Mouse (Mus musculus): ENCODE measurements around the gene Cyp2a12. TPM values are rescaled to one million over a fixed set of nuclear protein-coding genes. Genes with fewer than 3 reads are reported as not detected.
"Not testable (repeated sequence)": the region's sequence is repeated elsewhere in the genome, so short reads cannot be mapped to it uniquely, and the experiment has no call there.

The Cyp2a12 gene
- not detected in 2 replicates for polyA plus RNA-seq (2016; fragmentation: Nextera tagmentation; extraction: Ambion mirVana)

DNA sequence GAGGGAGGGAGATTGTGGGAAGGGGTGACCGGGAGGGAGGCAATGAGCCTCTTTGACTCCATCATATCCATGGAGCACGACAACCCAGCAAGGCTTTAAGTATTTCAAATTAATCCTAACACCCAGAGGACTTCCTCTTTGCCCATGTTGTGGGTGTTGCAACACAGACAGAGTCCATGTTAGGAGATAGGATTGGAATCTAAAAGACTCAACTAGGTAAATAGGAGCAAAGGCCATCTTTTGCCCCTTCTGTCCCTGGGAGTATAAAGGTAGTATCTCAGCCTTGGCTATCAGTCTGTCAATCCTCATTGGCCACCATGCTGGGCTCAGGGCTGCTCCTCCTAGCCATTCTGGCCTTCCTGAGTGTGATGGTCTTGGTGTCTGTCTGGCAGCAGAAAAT is at the start of gene Cyp2a12:
Cyp2a12 (plus strand) TSS at position 293 of the 400 bp plus-strand sequence.
- Histone ChIP-seq H3K4me2 (replicated peaks) (no peak within 1 kb of the TSS), H3K4me3 (no peak within 1 kb of the TSS), H3K9me3 (0 out of 2 replicates have a peak, but pooled peaks cover 14% of the 10 kb centered on the region), H3K27me3 (replicated peaks) (no peaks in the 10 kb centered on the region), H3K9ac (no peak within 1 kb of the TSS), H3K4me1 (no peaks in the 10 kb centered on the region), H3K27ac (no peak within 1 kb of the TSS), H3K36me3 (no peaks in the 10 kb centered on the region)
- 88% methylated on average over 2 of the region's 2 CpGs for WGBS
- ATAC-seq (ENCODE audit: low FRiP score, low read depth) = no peak

DNA sequence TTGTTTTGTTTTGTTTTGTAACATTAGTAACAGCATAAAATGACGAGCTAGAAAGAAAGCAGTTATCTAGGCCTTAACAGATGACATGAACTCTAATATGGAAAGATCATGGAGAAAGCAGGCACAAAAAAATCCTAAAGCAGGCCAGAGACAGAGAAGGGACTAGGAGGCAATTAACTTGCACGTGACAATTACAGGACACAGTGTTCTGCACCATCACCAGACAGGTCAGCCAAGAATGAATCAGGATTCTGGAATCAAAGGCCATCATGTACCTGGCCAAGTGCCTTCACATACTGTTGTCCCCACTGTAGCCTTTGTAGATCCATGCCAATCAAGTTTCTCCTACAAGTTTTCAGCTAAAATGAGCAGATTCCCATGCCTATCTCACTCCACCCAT is 47.4 kb upstream of the Cyp2a12 start:
- H3K4me2 ChIP-seq (replicated peaks); H3K36me3 ChIP-seq; H3K9ac ChIP-seq; H3K4me3 ChIP-seq; H3K27me3 ChIP-seq (replicated peaks); H3K27ac ChIP-seq; H3K4me1 ChIP-seq; H3K9me3 ChIP-seq; ATAC-seq (ENCODE audit: low FRiP score, low read depth): not testable (repeated sequence)
- 80% methylated on average over 2 of the region's 2 CpGs for WGBS

DNA sequence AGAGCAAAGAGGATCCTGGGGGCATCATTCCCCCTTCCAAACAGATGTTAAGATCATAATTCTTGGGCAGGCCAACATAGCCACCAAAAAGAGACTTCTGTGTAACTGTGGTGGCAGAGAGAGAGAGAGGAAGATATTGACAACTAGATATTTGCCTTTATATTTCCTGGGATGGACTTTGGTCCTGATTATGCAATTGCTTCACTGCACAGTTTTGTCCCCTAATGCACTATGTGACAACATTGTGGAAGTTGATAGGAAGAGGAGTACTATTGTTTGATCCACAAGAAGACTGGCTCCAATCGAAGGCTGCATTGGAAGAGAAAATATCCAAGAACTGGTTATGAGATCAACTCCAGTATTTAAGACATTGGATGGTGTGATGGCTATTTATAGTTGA is 46.9 kb upstream of the Cyp2a12 start:
- H3K9me3 ChIP-seq; H3K4me1 ChIP-seq; ATAC-seq (ENCODE audit: low FRiP score, low read depth); H3K4me3 ChIP-seq; H3K36me3 ChIP-seq; H3K9ac ChIP-seq; H3K4me2 ChIP-seq (replicated peaks); H3K27ac ChIP-seq; H3K27me3 ChIP-seq (replicated peaks): not testable (repeated sequence)
- WGBS = 87% methylated on average over 1 of the region's 1 CpGs

DNA sequence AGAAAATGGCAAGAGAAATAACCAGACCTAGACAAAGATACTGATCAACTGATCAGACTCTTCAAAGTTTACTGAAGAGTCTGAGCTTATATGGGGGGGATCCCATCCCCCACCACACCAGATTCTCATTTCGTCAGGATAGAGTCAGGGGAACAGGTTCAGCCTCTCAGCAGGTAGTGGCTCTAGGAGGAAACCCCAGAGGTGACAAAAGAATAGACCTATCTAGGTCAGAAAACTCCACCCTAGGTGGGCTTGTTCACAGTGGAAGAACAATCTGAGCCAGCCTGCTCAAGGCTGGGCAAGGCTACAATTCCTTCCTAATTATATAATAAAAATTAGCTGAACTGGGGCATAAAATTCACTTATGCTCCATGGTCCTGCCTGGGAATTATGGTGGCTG is 46.3 kb upstream of the Cyp2a12 start:
- no peak overlapping the region for H3K4me2 ChIP-seq (replicated peaks)
- H3K4me1 ChIP-seq = no peaks in the 10 kb centered on the region
- 26% methylated on average over 1 of the region's 1 CpGs for WGBS
- no peak overlapping the region for H3K4me3 ChIP-seq
- no peak overlapping the region for H3K27ac ChIP-seq
- no peak for ATAC-seq (ENCODE audit: low FRiP score, low read depth)
- H3K9me3 ChIP-seq = no peaks in the 10 kb centered on the region
- H3K9ac ChIP-seq = no peak overlapping the region
- no peaks in the 10 kb centered on the region for H3K36me3 ChIP-seq
- no peaks in the 10 kb centered on the region for H3K27me3 ChIP-seq (replicated peaks)

DNA sequence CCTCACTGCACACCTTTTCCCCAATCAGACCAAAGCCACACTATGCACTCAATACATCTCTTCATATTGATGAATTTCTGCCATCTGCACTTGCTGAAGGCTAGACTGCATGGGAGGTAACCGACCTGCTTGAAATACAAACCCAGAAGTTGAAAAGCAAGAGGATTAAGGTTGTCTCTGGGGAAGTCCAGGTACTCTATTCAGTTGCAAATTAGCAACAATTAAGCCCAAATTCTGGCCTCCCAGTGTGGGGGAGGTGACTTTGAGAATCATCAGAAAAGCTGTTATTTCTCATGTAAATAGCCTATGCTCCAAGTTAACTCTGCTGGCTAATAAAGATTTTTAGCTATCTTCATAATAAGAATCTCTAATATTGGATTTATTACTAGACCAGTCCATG is 45.7 kb upstream of the Cyp2a12 start:
- not testable (repeated sequence) for H3K27ac ChIP-seq; H3K36me3 ChIP-seq; H3K9me3 ChIP-seq; H3K4me2 ChIP-seq (replicated peaks); H3K9ac ChIP-seq; ATAC-seq (ENCODE audit: low FRiP score, low read depth); H3K4me1 ChIP-seq; H3K4me3 ChIP-seq; H3K27me3 ChIP-seq (replicated peaks)
- 33% methylated on average over 1 of the region's 1 CpGs for WGBS

DNA sequence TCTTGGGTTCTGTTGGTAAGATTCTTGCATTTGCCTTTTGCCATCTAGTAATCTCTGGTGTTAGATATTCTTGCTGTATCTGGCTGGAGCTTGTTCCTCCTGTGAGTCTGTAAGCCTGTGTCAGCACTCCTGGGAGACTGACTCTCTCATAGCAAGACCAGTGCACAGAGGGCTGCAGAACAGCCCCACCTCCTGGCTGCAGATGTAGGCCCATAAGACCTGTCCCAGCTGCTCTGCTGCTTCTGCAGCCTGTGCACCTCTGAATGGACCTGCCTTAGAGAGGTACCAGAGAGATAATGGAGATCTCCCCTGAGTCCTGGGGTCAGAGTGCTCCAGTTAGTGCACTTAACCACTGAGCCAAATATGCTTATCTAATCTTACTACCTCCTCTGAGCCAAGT is 2.3 kb upstream of the Cyp2a12 start:
- H3K27me3 ChIP-seq (replicated peaks); H3K4me3 ChIP-seq; H3K4me2 ChIP-seq (replicated peaks); H3K4me1 ChIP-seq; ATAC-seq (ENCODE audit: low FRiP score, low read depth); H3K27ac ChIP-seq; H3K9ac ChIP-seq; H3K36me3 ChIP-seq: not testable (repeated sequence)
- H3K9me3 ChIP-seq = 0 out of 2 replicates have a peak, but pooled peaks cover 14% of the 10 kb centered on the region

DNA sequence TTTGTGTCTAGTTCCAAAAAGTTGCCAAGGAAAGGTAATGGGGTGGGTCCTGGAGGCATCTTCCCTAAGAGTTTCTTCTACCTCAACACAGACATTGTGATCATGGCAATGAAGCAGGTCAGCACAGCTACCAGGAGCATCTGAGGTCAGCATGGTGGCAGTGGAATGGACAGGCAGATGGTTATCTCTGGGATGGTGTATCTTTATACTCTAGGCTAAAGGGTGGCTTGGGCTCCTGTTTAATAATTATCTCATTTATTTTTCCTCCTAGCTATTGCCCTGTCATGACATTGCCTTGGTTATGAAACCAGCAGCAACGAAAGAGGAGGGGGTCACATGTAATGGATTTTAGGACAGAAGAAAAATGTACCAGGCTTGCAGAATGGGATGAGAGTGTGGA is 20.0 kb downstream of the Cyp2a12 start:
- H3K4me2 ChIP-seq (replicated peaks); H3K4me1 ChIP-seq; H3K9me3 ChIP-seq; H3K9ac ChIP-seq; H3K4me3 ChIP-seq; H3K27ac ChIP-seq; ATAC-seq (ENCODE audit: low FRiP score, low read depth); H3K27me3 ChIP-seq (replicated peaks); H3K36me3 ChIP-seq: not testable (repeated sequence)
- 67% methylated on average over 1 of the region's 1 CpGs for WGBS

DNA sequence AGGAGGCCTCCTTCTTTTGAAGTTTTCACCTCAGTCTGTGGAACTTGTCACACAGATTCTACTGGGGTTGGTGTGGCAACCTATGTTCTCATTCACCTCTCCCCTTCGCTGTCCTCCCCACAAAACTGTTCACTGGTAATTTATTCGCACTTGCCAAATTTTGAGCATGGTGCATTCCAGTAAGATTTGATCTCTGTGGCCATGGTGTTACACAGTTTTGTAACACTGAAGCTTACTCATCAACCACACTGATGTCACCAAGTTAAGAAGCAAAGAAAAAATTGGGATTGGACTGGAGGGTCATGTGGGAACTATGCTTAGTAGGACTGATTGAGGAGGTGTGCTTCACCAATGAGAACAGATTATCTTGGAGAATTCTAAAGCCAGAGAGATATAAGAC is 30.5 kb downstream of the Cyp2a12 start:
- H3K27me3 ChIP-seq (replicated peaks); H3K9me3 ChIP-seq; H3K4me3 ChIP-seq; H3K4me2 ChIP-seq (replicated peaks); ATAC-seq (ENCODE audit: low FRiP score, low read depth); H3K9ac ChIP-seq; H3K36me3 ChIP-seq; H3K4me1 ChIP-seq; H3K27ac ChIP-seq: not testable (repeated sequence)
- 87% methylated on average over 2 of the region's 2 CpGs for WGBS

DNA sequence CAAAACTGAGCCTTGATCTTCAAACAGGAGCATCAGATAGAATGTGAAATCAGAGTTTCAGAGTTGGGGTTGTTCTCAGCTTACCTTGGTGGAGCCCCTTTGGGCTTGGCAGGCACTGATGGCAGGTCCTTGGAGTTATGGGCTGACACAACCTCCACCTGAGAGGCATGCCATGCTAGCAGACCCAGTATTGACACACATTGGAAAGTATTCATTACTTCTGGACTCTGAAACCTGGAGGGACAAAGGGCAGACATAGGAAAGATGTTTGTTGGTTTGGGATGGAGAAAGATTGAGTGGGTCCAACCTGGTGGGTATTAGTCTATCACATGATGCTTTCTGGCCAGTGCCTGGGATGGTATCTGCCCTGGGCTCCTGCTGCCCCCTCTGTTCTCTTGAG is 31.0 kb downstream of the Cyp2a12 start:
- ATAC-seq (ENCODE audit: low FRiP score, low read depth); H3K27me3 ChIP-seq (replicated peaks); H3K4me2 ChIP-seq (replicated peaks): not testable (repeated sequence)

DNA sequence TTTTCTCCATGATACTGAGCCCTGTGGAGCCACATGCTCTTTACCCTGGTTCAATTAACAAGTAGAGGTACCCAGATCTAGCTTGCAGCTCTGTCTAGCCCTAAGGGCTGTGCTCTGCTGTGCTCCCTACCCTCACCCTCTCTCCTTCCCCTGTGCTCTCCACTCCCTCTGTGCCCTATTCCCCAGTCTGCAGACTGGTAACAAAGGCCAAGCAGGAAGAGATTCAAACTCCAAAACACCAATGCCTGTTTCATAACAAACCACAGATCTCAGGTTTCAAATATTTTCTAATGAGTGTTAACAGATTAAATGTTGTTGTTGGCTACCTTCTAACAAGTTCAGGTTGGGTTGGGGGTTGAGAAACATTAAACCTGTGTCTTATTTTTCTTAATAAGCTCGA is 49.8 kb downstream of the Cyp2a12 start:
- Histone ChIP-seq H3K9ac (no peak overlapping the region), H3K9me3 (no peaks in the 10 kb centered on the region; the same call in 1 of the 2 replicates), H3K4me3 (no peak overlapping the region), H3K36me3 (no peaks in the 10 kb centered on the region), H3K27me3 (replicated peaks) (no peaks in the 10 kb centered on the region), H3K4me2 (replicated peaks) (no peak overlapping the region), H3K27ac (no peak overlapping the region), H3K4me1 (no peaks in the 10 kb centered on the region)
- WGBS = 73% methylated on average over 1 of the region's 1 CpGs
- ATAC-seq (ENCODE audit: low FRiP score, low read depth) = no peak

More for the DNA sequence above, 31.0 kb downstream of the Cyp2a12 start:
- not testable (repeated sequence) for H3K9me3 ChIP-seq, H3K4me3 ChIP-seq, H3K9ac ChIP-seq, H3K4me1 ChIP-seq, H3K36me3 ChIP-seq, H3K27ac ChIP-seq

DNA sequence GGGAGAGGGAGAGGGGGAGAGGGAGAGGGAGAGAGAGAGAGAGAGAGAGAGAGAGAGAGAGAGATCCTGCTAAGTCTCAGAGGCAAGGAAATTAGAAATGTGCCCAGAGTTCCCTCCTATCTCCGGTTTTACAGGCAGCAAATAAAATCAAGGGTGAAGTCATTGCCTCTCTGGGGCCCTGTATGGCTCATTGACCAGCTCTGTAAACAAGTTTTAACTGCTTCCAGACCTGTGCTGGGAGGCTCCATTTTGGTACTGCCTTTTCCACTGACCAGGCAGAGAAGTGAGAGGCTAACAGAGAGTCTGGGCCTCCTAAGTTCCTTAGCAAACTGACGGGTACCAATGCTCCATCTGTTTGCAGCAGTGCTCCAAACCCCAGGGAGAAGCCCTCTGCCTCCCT is 52.7 kb downstream of the Cyp2a12 start:
- Histone ChIP-seq H3K4me3 (no peak overlapping the region), H3K4me2 (replicated peaks) (no peak overlapping the region), H3K27me3 (replicated peaks) (no peaks in the 10 kb centered on the region), H3K36me3 (no peaks in the 10 kb centered on the region), H3K4me1 (no peaks in the 10 kb centered on the region), H3K27ac (no peak overlapping the region), H3K9me3 (no peaks in the 10 kb centered on the region; the same call in 1 of the 2 replicates), H3K9ac (no peak overlapping the region)
- WGBS = 65% methylated on average over 2 of the region's 2 CpGs
- no peak for ATAC-seq (ENCODE audit: low FRiP score, low read depth)

Data from neural tube, embryonic 12.5 days (tissue).